Mouse (Mus musculus) thymus, postnatal 25 days (tissue): ENCODE data around the gene Xpr1.
"Not testable (repeated sequence)": the region's sequence is repeated elsewhere in the genome, so short reads cannot be mapped to it uniquely, and the experiment has no call there.

ENCODE experiments used
- DNase-seq: peaks from one replicate; pipeline ENCODE4 v3.0.0; 2022

Xpr1 gene

GRCm38 (mm10) chr1:155320091-155320833, 97.0 kb downstream of the Xpr1 start:
- DNase-seq, result no peak

- DNase-seq, result no peak
Observed at GRCm38 (mm10) chr1:155319513-155319912, 97.7 kb downstream of the Xpr1 start.

GRCm38 (mm10) chr1:155311672-155312071, 105.5 kb downstream of the Xpr1 start:
- DNase-seq, result no peak

- DNase-seq, result no peak
Observed at GRCm38 (mm10) chr1:155306879-155307278, 110.3 kb downstream of the Xpr1 start.

GRCm38 (mm10) chr1:155303402-155303801, 113.8 kb downstream of the Xpr1 start:
- no peak for DNase-seq

GRCm38 (mm10) chr1:155297615-155298014, 119.6 kb downstream of the Xpr1 start:
- DNase-seq, result no peak

GRCm38 (mm10) chr1:155297203-155297602, 120.0 kb downstream of the Xpr1 start:
- DNase-seq, result no peak

GRCm38 (mm10) chr1:155293446-155293845, 123.8 kb downstream of the Xpr1 start:
- peak; percentile 20 for DNase-seq

GRCm38 (mm10) chr1:155289411-155289810, 127.8 kb downstream of the Xpr1 start:
- DNase-seq, result no peak

- no peak for DNase-seq
Observed at GRCm38 (mm10) chr1:155288033-155288432, 129.2 kb downstream of the Xpr1 start.

- DNase-seq, result no peak
Observed at GRCm38 (mm10) chr1:155283808-155284207, 133.4 kb downstream of the Xpr1 start.

GRCm38 (mm10) chr1:155281003-155281793, 136.0 kb downstream of the Xpr1 start:
- DNase-seq, result peak; percentile 70

- no peak for DNase-seq
Observed at GRCm38 (mm10) chr1:155280306-155280705, 136.9 kb downstream of the Xpr1 start.

GRCm38 (mm10) chr1:155276381-155277033, 140.7 kb downstream of the Xpr1 start:
- DNase-seq, result no peak

- DNase-seq, result no peak
Observed at GRCm38 (mm10) chr1:155275793-155276192, 141.4 kb downstream of the Xpr1 start.

GRCm38 (mm10) chr1:155274976-155275375, 142.2 kb downstream of the Xpr1 start:
- DNase-seq, result no peak

- DNase-seq, result no peak
Observed at GRCm38 (mm10) chr1:155272953-155273352, 144.3 kb downstream of the Xpr1 start.

GRCm38 (mm10) chr1:155262496-155262895, 154.7 kb downstream of the Xpr1 start:
- DNase-seq, result not testable (repeated sequence)

- DNase-seq, result no peak
Observed at GRCm38 (mm10) chr1:155254309-155254708, 162.9 kb downstream of the Xpr1 start.

GRCm38 (mm10) chr1:155253126-155253525, 164.1 kb downstream of the Xpr1 start:
- no peak for DNase-seq

GRCm38 (mm10) chr1:155252631-155253121, 164.5 kb downstream of the Xpr1 start:
- no peak for DNase-seq

- DNase-seq, result no peak
Observed at GRCm38 (mm10) chr1:155251596-155251995, 165.6 kb downstream of the Xpr1 start.

GRCm38 (mm10) chr1:155250531-155251135, 166.6 kb downstream of the Xpr1 start:
- no peak for DNase-seq
